Mouse (Mus musculus) A20 (cell line): ENCODE measurements around the gene Tbcc.
A peak's percentile ranks its signal among the peaks of the same experiment; 100 is the strongest.
"Not testable (repeated sequence)": the region's sequence is repeated elsewhere in the genome, so short reads cannot be mapped to it uniquely, and the experiment has no call there.

Experiments
- DNase-seq: peaks from one replicate; pipeline ENCODE4 v3.0.0-alpha.2; 2011; ENCODE audit warnings: low read depth, low spot score

Tbcc gene

DNA sequence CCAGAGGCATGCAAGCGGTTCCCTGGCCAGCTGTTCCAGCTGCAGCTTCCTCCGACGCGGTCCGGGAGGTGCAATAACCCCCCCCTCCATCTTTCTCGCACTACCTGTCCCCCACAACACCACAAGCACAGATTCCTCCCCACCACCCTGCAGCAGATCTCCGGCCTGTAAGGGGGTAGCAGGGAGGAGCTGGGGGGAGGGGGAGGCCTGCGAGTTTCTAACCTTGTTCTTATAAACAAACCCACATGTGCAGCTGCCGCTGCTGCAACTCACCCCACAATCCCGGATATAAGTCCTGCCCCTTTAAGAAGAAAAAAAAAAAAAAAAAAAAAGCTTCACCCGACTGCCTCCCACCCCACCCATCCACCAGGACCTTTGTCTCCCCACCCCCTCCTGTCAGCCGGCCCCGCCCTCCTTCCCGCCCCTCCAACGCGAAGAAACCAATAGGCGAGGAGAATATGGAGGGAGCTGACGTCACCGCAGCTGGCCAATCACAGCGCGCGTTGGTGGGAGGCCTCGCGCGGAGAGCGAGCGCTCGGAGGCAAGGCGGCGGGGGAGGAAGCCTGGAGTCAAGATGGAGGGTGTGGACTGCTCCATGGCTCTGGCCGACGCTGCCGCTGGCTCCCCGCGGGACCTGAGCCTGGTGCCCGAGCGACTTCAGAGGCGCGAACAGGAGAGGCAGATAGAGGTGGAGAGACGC lies at the start of gene Tbcc:
Gene Tbcc, plus strand, starts transcription at position 569 of the 700 bp plus-strand sequence.
- DNase-seq: peak; percentile 98

DNA sequence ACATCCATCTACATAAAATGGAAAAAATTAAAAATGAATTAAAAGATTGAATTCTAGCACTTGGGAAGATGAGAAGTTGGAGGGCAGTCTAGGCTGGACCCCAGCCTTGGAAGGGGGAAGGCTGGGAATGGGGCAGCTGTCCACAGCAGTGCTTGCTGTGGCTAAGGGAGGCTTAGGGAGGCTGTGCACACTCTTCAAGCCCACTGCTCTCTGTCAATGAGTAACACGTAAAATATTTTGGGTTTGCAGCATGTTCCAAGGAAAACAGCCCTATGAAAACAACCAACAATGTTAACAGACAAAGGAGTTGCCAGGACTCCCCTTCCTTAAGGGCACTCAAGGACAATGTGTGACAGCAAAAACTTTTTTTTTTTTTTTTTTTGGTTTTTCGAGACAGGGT lies 47.5 kb upstream of the Tbcc start:
- DNase-seq: no peak

DNA sequence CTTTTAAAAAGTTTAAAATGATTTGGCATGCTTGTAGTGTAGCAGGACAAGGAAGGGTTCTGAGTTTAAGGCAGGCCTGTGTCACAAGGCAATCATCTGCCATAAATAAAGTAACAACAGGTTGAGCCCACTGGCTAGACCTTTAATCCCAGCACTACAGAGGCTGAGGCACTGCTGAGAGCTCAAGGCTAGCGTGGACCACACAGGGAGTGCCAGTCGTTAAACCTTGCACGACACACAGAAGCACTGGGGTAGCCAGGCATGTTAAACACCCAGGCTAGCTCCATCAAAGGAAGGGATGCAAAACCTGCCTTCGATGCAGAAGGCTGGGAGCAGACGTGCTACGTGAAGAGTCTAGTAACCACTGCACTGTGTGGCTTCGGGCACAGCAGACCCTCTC lies 46.8 kb upstream of the Tbcc start:
- no peak for DNase-seq

DNA sequence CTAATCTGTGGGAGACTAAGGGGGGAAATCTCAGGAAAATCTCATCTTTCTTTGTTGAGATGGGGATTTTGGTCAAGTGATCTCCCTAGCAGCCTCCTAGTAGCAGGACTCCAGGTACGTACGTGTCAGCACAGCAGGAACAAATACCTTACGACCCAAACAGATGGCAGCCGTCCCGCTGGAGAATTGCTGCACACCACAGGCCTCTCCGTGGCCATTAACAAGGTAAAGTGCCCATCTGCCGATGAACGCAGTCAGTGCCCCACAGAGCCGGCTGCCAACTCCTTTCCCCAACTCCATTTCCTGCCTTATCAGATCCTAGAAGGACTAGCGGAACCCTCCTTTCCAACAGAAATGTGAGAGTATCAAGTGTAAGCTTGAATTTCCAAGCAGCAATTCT lies 45.7 kb upstream of the Tbcc start:
- DNase-seq: no peak

DNA sequence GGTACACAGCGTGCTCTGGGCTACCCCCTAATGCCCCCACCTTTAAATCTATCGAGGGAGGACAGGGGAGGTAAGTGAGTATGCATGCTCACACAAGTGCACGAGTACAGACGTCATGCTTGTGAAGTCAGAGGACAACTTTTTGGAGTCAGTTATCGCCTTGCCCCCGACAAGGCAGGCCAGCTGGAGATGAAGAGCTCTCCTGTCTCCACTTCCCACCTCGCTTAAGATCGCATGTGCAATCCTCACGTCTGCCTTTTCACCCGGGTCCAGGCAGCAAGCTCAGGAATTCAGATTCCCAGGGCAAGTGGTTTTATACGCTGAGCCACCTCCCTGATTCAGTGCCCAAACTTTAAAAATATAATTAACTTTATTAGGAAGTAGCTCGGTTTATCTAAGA lies 45.2 kb upstream of the Tbcc start:
- DNase-seq: no peak

DNA sequence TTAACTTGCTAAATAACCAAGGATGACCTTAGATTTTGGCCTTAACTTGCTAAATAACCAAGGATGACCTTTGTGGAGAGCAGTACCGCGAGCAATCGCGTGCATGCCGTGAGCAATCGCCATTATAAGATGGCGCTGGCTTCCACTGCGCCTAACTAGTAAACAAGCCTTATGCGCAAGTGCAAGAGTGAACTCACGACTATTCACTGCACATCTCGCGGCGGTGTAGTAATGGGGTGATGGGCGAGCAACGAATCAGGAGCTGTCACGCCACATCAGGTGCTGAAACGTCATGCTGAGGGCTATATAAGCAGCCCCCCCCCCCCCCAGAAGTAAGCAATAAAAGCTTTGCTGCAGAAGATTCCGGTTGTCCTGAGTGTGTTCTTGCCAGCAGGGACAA lies 43.9 kb upstream of the Tbcc start:
- DNase-seq: not testable (repeated sequence)

DNA sequence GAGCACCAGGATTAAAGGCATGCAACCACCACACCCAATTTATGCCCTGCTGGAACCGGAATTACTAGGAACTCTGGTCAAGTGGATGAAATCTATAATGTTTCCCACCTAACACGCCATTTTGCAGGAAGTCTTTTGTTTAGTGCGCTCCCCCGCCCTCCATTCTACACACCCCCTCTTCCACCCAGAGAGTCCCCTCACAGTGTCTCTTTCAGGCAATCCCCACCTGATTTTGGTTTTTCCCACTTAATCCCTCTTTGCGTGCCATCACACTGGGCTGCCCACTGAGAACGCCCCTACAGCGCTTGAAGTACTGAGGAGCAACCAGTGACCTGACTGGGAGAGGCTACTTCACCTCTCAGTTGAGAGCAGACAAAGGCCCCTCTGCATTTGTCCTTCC lies 43.3 kb upstream of the Tbcc start:
- no peak for DNase-seq

DNA sequence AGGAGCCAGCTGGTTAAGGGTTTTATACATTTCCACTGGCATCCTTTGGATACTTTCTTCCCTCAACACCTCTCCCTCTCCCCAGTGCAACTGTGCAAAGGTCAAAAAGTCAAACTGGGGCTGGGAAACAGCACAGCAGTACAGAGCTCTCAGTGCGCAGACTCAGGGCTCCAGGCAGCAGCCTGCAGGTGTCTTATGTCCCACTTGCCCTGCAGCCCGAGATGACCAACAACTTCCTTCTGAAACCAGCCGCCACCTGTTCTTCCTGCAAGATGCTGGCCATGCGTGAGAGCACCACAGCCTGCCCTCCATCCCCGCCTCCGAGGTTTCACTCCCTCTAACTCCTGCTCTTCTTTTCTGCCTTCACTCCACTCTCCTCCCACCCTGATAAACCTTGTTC lies 37.8 kb upstream of the Tbcc start:
- peak; percentile 95 for DNase-seq

DNA sequence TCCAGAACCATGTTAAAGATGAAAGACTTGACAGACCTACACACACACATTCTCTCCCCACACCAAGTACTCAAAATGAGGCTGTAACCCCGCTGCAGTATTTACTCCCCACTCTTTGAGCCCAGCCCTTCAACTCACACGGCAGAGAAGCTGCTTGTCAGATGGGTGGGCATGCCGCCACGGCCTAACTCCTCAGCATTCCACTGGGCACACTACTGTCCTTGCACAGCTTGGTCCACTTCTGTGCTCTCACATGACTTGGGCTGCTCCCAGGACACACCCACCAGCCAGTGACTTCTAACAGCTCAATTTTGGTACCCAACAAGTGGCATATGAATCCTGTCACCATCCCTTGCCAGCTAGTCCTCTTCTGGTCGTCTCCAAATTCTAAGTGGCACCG lies 37.2 kb upstream of the Tbcc start:
- DNase-seq: peak; percentile 82

DNA sequence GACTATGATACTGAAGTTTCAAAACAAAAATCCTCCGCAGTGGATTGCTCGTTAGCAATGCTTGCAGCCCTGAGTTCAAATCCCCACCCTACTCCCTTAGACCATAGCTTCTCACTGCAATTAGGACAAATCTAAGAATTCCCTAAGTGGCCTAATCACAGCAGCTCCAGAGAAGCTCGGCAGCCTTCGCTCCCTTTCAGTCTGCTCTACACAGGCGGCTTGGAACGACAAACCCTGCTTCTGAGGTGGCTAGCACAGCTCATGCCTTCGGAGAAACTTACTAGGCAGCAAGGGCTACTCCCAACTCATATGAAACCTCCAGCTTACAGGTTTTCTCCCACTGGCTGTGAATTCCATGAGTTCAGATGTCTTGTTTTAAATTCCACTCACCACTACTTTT lies 36.4 kb upstream of the Tbcc start:
- no peak for DNase-seq

DNA sequence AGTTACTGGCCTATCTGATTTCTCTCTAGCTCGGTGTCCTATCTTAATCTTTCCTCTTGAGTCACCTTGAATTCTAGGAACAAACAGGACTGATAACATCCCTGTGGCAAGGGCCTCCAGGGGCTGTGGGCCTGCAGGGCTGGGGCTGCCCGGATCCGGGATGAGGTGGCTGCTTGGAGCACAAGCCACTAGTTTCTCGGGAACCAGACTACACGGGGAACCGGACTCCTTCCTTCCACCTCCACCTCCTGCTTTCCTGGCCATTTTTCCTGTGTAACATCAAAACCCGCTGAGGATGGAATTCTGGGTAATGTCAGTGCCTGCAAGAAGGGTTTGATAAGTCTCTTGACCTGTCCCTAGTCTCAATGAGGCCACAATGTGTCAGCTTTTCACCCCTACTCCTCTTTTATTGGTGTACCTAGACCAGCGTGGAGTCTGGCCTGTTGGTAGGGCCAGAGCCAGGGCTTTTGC lies 35.8 kb upstream of the Tbcc start:
- peak; percentile 63 for DNase-seq

DNA sequence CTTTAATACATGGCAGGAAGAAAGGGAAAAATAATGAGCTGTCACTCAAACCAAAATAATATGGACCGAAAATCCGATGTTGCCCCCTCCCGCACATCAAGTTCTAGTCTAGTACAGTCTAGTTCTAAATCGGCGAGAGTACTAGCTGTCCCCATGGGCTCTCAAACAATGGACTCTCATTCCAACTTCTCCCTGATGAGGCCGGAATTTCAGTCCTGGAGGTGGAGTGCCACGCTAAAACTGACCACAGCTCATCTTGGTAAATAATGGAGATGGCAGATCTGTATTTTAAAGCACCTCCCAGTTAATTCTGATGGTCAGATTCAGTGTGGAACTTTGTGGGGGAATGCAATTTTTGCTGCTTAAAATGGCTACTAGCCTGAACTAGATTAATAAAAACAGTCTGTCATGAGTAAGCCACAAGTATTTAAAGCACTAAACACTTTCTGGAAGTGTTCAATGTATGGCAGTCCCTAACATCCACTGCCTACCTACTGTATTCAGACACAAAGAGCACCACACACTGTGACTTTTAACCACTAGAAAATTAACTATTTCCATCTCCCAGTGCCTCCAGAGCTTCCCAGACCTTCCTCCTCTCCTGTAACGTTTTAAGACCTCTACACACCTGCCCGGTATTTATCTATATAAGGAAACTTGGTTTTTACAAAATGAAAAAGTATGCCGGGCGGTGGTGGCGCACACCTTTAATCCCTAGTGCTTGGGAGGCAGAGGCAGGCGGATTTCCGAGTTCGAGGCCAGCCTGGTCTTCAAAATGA lies 35.0 kb upstream of the Tbcc start:
- DNase-seq: peak; percentile 75

DNA sequence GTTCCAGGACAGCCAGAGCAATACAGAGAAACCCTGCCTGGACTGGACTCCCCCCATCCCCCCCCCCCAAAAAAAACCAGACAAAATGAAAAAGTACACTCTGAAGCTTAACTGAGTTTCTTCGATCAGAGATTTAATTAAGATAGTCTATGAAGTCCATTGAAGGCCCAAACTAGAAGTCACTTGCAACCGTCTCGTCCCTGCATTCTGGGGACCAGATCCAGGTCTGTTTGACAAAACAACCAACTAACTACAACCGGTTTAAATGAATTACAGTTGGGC lies 34.4 kb upstream of the Tbcc start:
- DNase-seq: no peak

DNA sequence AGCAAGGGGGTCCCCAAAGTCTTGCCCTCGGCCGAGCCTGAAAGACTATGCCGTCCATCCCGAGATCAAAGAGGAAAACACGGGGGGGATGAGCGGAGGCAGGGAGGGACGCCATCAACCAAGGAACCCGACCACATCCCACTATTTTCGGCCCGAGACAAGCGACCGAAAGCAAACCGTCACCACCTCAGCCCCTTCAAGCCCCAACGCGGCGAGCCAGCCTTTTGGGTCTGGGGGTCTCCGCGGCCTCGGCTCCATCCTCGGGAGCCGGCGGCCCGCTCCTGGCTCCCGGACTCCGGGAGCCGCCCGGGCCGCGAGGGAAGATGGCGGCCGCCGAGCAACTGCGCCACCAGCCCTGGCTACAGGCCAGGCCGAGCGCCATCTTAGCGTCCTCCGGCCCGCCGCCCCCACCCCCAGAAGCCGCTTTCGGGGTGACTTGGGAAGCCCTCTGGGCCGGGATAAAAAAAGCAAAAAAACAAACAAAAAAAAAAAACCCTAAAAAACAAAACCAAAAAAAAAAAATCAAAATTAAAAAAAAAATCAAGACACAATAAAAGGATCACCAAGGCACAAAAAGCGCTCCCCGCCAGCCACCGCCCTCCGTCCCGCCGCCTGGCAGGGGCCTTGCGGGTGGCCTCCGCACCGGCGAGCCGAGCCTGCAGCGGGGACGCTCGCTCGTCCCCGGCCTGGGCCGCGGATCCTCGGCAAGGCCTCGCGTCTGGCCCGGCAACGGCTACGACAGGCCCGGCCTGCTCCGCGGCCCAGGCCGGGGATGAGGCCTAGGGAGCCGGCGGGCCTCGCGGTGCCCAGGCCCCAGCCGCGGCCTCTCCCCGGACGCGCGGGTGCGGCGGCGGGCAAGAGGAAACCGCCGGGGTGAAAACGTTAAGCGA lies 33.8 kb upstream of the Tbcc start:
- DNase-seq: peak; percentile 75

DNA sequence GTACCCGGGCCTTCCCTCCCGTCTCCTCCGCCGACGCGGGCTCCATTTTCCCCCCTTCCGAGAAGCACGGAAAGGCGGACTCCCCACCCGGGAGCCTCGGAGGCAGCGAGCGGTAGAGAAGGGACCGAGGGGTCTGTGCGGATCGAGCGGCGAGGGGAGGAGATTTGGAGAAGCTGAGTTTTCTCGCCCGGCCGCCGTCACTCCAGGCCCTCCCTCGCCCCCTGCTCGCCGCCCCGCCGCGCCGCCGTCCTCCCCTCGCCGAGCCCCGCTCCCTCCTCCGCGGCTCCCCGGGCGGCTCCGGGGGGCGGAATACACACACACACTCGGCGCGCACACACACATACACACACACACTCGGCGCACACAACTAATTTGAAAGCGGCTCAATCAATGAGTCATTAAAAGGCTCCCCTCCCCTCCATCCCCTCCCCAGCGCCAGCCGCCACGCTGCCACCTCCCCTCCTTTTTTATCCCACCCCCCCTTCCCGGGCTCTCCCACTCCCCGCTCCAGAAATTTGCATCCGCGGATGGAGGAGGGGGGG lies 33.1 kb upstream of the Tbcc start:
- DNase-seq: peak; percentile 81

DNA sequence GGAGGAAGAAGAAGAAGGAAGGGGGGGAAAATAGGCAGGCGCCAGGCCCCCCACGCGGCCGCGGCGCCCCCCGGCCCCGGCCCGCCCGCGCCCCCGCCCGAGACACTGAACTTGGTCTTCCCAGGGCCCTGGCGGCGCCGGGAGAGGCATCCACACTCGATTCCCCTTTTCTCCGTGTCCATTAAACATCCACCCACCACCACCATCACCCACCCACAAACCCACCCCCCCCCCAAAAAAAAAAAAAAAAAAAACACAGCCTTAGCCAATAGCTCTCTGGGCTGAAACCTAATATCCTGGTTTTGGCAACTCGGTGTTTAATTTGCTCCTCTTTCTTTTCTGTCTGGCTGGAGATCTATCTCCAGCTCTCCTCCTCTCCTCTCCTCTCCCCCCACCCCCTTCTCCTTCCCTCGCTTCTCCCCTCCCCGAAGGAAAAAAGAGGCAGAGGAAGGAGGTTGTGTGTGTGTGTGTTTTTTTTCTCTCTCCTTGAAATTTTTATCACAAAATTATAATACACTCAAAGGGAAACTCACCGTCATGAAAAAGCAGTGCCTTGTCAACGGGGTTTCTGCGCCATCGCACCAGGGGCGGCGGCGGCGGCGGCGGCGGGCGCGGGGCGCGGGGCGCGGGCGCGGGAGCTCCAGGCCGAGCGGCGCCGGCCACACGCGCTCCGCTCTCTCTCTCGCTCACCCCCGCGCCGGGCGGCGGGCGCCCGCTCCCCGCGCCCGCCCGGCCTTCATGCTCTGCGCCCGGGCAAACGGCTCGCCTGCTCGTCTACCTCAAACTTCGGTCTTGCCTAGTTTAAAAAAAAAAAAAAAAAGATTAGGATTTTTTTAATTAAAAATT lies 32.4 kb upstream of the Tbcc start, which contains the start of gene Bicral:
Gene Bicral, minus strand, starts transcription at position 580 of the 846 bp plus-strand sequence.
- peak; percentile 82 for DNase-seq

DNA sequence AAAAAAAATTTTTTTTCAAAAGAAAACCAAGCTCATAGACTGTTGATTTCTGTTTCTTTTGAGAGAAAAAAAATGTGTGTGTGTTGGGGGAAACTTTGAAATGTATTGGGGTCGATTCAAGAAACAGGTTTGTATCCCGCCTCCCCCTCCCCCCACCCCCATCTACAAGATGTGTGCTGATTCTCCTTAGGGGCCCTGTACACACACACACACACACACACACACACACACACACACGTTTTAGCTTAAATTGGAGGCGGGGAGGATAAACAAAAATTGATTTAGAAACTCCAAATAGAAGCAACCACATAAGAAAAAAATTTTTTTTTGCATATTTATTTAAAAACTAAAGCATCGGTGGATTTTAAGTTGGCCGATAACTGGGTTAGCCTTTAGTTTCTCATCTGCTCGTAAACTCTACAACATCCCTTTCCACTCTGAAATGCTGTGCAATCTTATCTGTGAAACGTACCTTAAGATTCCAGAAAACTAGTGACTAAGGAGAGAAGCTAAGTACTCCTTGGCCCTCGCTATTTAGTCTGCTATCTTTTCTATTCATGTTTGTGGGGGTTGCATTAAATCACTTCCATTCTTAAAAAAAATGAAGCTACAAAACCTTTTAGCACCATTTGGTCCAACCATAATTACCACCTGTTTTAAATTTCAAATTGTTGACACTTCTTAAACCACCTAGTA lies 31.6 kb upstream of the Tbcc start:
- peak; percentile 87 for DNase-seq

DNA sequence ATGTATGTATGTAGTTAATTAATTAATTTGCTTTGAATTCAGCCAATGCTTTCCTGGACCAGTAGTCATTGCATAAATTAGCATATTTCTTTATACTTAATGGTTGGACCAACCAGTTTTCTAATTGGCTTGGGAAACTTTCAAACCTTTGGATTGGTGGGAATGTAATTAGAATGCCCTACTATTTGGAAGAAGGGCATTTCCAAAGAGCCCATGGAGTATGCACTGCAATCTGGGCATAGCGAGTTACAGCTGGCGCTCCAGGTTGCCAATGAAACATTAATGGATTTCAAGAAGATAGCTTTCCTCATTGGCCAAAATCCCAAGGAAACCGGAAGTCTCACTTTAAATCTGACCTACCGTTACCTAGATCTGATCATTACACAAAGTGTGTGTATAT lies 30.4 kb upstream of the Tbcc start:
- no peak for DNase-seq

DNA sequence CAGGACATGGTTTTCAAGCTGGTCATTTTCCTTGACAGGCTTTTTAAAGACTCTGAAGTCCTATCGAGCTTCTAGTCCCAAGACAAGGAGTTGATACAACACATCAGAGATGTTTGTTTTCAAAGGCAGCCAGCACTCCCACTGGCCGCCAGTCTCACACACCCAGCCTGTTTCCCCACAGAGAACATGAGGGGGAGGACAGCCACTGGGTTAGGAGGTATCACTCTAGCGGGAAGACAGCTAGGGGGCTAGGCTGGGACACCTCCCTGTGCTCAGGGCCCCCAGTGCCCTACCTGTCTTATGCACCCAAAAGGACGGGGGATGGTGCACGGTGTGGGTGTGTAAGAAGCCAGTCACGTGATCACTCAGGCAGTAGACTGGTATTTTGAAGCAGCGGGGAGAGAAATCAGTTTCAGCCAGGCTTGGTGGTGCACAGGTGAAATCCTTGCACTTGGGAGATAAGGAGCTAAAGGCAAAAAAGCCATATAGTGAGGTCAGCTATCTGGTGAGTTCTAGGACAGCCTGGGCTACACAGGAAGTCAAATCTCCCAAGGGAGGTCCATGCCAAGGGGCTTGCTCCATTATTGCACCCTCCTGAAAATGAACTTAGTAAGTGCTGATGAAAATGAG lies 25.8 kb upstream of the Tbcc start:
- no peak for DNase-seq

DNA sequence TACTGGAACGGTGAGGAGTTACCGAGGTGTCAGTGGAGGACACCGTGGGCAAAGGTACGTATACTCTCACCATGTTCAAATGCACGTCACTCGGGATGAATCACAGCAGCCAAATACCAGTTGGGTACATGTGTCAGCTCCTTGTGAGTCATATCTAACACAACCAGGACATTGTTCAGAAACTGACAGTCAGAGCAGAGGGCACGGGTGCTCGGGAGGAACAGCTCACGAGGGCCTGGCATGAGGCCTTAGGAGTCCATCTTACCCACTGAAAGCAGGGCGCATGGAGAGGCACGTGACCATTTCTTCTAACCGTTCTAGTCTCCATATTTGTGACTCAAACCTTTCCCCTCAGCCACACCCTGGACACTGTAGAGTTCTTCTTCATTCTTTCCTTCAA lies 23.6 kb upstream of the Tbcc start:
- DNase-seq: no peak
